Mouse (Mus musculus): ENCODE measurements around the gene Arpp19.

The Arpp19 gene

GRCm38 (mm10) chr9:75025689-75026088 lies 11.7 kb upstream of the Arpp19 start:
- Histone ChIP-seq H3K9me3 (ENCODE audit: low read length) (no peaks in the 10 kb centered on the region), H3K4me3 (replicated peaks; ENCODE audit: low read length) (no peak overlapping the region), H3K4me1 (replicated peaks; ENCODE audit: low read depth, low read length) (peaks cover 13% of the 10 kb centered on the region), H3K27me3 (ENCODE audit: insufficient read depth, low read length) (no peaks in the 10 kb centered on the region), H3K36me3 (ENCODE audit: insufficient read depth, low read length) (no peaks in the 10 kb centered on the region)
- TF ChIP-seq CTCF (conservative IDR thresholded peaks at IDR 0.05; ENCODE audit: low read length): peak; percentile 48
- no peak for TF ChIP-seq POU5F1 (IDR thresholded peaks at IDR 0.05; ENCODE audit: borderline replicate concordance, low read length)

GRCm38 (mm10) chr9:75032408-75032807 lies 5.0 kb upstream of the Arpp19 start:
- no peaks in the 10 kb centered on the region for H3K9me3 ChIP-seq (ENCODE audit: low read length)
- no peaks in the 10 kb centered on the region for H3K36me3 ChIP-seq (ENCODE audit: insufficient read depth, low read length)
- H3K27me3 ChIP-seq (ENCODE audit: insufficient read depth, low read length): no peaks in the 10 kb centered on the region
- peaks cover 4% of the 10 kb centered on the region for H3K4me1 ChIP-seq (replicated peaks; ENCODE audit: low read depth, low read length)
- no peak for TF ChIP-seq POU5F1 (IDR thresholded peaks at IDR 0.05; ENCODE audit: borderline replicate concordance, low read length)
- no peak for TF ChIP-seq CTCF (conservative IDR thresholded peaks at IDR 0.05; ENCODE audit: low read length)
- TF ChIP-seq NANOG (IDR thresholded peaks at IDR 0.05; ENCODE audit: borderline replicate concordance, low read length): no peak
- H3K4me3 ChIP-seq (replicated peaks; ENCODE audit: low read length): no peak overlapping the region

GRCm38 (mm10) chr9:75033141-75033540 lies 4.3 kb upstream of the Arpp19 start:
- peaks cover 4% of the 10 kb centered on the region for H3K4me1 ChIP-seq (replicated peaks; ENCODE audit: low read depth, low read length)
- no peaks in the 10 kb centered on the region for H3K36me3 ChIP-seq (ENCODE audit: insufficient read depth, low read length)
- H3K9me3 ChIP-seq (ENCODE audit: low read length): no peaks in the 10 kb centered on the region
- TF ChIP-seq NANOG (IDR thresholded peaks at IDR 0.05; ENCODE audit: borderline replicate concordance, low read length) (no peak), CTCF (conservative IDR thresholded peaks at IDR 0.05; ENCODE audit: low read length) (peak; percentile 35), POU5F1 (IDR thresholded peaks at IDR 0.05; ENCODE audit: borderline replicate concordance, low read length) (no peak)
- H3K4me3 ChIP-seq (replicated peaks; ENCODE audit: low read length): no peak overlapping the region
- no peaks in the 10 kb centered on the region for H3K27me3 ChIP-seq (ENCODE audit: insufficient read depth, low read length)

GRCm38 (mm10) chr9:75034691-75035090 lies 2.7 kb upstream of the Arpp19 start:
- Histone ChIP-seq H3K27me3 (ENCODE audit: insufficient read depth, low read length) (no peaks in the 10 kb centered on the region), H3K9me3 (ENCODE audit: low read length) (no peaks in the 10 kb centered on the region), H3K36me3 (ENCODE audit: insufficient read depth, low read length) (peaks cover under 1% of the 10 kb centered on the region; the same call in 1 of the 2 replicates), H3K4me1 (replicated peaks; ENCODE audit: low read depth, low read length) (peaks cover 17% of the 10 kb centered on the region), H3K4me3 (replicated peaks; ENCODE audit: low read length) (no peak overlapping the region)
- no peak for TF ChIP-seq CTCF (conservative IDR thresholded peaks at IDR 0.05; ENCODE audit: low read length)
- TF ChIP-seq POU5F1 (IDR thresholded peaks at IDR 0.05; ENCODE audit: borderline replicate concordance, low read length): no peak
- no peak for TF ChIP-seq NANOG (IDR thresholded peaks at IDR 0.05; ENCODE audit: borderline replicate concordance, low read length)

GRCm38 (mm10) chr9:75035944-75036343 lies 1.5 kb upstream of the Arpp19 start:
- no peaks in the 10 kb centered on the region for H3K27me3 ChIP-seq (ENCODE audit: insufficient read depth, low read length)
- no peak for TF ChIP-seq CTCF (conservative IDR thresholded peaks at IDR 0.05; ENCODE audit: low read length)
- no peak for TF ChIP-seq NANOG (IDR thresholded peaks at IDR 0.05; ENCODE audit: borderline replicate concordance, low read length)
- TF ChIP-seq POU5F1 (IDR thresholded peaks at IDR 0.05; ENCODE audit: borderline replicate concordance, low read length): no peak

GRCm38 (mm10) chr9:75038357-75038688 lies 909 bp downstream of the Arpp19 start:
- H3K4me1 ChIP-seq (replicated peaks; ENCODE audit: low read depth, low read length): peaks cover 35% of the 10 kb centered on the region
- no peaks in the 10 kb centered on the region for H3K27me3 ChIP-seq (ENCODE audit: insufficient read depth, low read length)
- TF ChIP-seq POU5F1 (IDR thresholded peaks at IDR 0.05; ENCODE audit: borderline replicate concordance, low read length): no peak
- H3K9me3 ChIP-seq (ENCODE audit: low read length): no peaks in the 10 kb centered on the region
- peak overlapping the region; percentile 97 for H3K4me3 ChIP-seq (replicated peaks; ENCODE audit: low read length)
- peaks cover 23% of the 10 kb centered on the region for H3K36me3 ChIP-seq (ENCODE audit: insufficient read depth, low read length)

More at GRCm38 (mm10) chr9:75035944-75036343, 1.5 kb upstream of the Arpp19 start:
- Histone ChIP-seq H3K9me3 (ENCODE audit: low read length) (no peaks in the 10 kb centered on the region), H3K4me3 (replicated peaks; ENCODE audit: low read length) (no peak overlapping the region), H3K36me3 (ENCODE audit: insufficient read depth, low read length) (peaks cover 11% of the 10 kb centered on the region; the same call in 1 of the 2 replicates), H3K4me1 (replicated peaks; ENCODE audit: low read depth, low read length) (peaks cover 24% of the 10 kb centered on the region)

- no peak for TF ChIP-seq CTCF (conservative IDR thresholded peaks at IDR 0.05; ENCODE audit: low read length)
- no peak for TF ChIP-seq POU5F1 (IDR thresholded peaks at IDR 0.05; ENCODE audit: borderline replicate concordance, low read length)
- no peak for TF ChIP-seq NANOG (IDR thresholded peaks at IDR 0.05; ENCODE audit: borderline replicate concordance, low read length)
- Histone ChIP-seq H3K9me3 (ENCODE audit: low read length) (no peaks in the 10 kb centered on the region), H3K4me3 (replicated peaks; ENCODE audit: low read length) (no peak overlapping the region)
Observed at GRCm38 (mm10) chr9:75040566-75040965, 3.2 kb downstream of the Arpp19 start.

GRCm38 (mm10) chr9:75041840-75042525 lies 4.6 kb downstream of the Arpp19 start:
- Histone ChIP-seq H3K4me1 (replicated peaks; ENCODE audit: low read depth, low read length) (peaks cover 45% of the 10 kb centered on the region), H3K9me3 (ENCODE audit: low read length) (no peaks in the 10 kb centered on the region), H3K27me3 (ENCODE audit: insufficient read depth, low read length) (no peaks in the 10 kb centered on the region), H3K36me3 (ENCODE audit: insufficient read depth, low read length) (peaks cover 47% of the 10 kb centered on the region), H3K4me3 (replicated peaks; ENCODE audit: low read length) (no peak overlapping the region)
- TF ChIP-seq CTCF (conservative IDR thresholded peaks at IDR 0.05; ENCODE audit: low read length) (no peak), POU5F1 (IDR thresholded peaks at IDR 0.05; ENCODE audit: borderline replicate concordance, low read length) (no peak), NANOG (IDR thresholded peaks at IDR 0.05; ENCODE audit: borderline replicate concordance, low read length) (no peak)

More at GRCm38 (mm10) chr9:75040566-75040965, 3.2 kb downstream of the Arpp19 start:
- Histone ChIP-seq H3K36me3 (ENCODE audit: insufficient read depth, low read length) (peaks cover 34% of the 10 kb centered on the region), H3K4me1 (replicated peaks; ENCODE audit: low read depth, low read length) (peaks cover 45% of the 10 kb centered on the region), H3K27me3 (ENCODE audit: insufficient read depth, low read length) (no peaks in the 10 kb centered on the region)

GRCm38 (mm10) chr9:75043191-75043590 lies 5.8 kb downstream of the Arpp19 start:
- H3K4me1 ChIP-seq (replicated peaks; ENCODE audit: low read depth, low read length): peaks cover 42% of the 10 kb centered on the region

More at GRCm38 (mm10) chr9:75043191-75043590, 5.8 kb downstream of the Arpp19 start:
- H3K27me3 ChIP-seq (ENCODE audit: insufficient read depth, low read length): no peaks in the 10 kb centered on the region
- TF ChIP-seq CTCF (conservative IDR thresholded peaks at IDR 0.05; ENCODE audit: low read length) (no peak), POU5F1 (IDR thresholded peaks at IDR 0.05; ENCODE audit: borderline replicate concordance, low read length) (no peak), NANOG (IDR thresholded peaks at IDR 0.05; ENCODE audit: borderline replicate concordance, low read length) (no peak)
- H3K9me3 ChIP-seq (ENCODE audit: low read length): no peaks in the 10 kb centered on the region
- peaks cover 59% of the 10 kb centered on the region for H3K36me3 ChIP-seq (ENCODE audit: insufficient read depth, low read length)
- no peak overlapping the region for H3K4me3 ChIP-seq (replicated peaks; ENCODE audit: low read length)
